ENCODE assay signal across 13 mouse cellular contexts in genomic region chr5:43836590-43836989, GRCm38 (mm10). TPM values are rescaled to one million over a fixed set of nuclear protein-coding genes. Genes with fewer than 3 reads are reported as not detected.
DNase-seq lines count a peak whose midpoint lies in the region; ATAC-seq and TF ChIP-seq lines count a peak whose summit lies in the region.
"Had no signal": no experiment of that assay in that cellular context is flagged by ENCODE, and none has a peak within 500 bp of the region (broad histone marks: within the 10 kb centered on the region; RNA-seq: fewer than 3 reads in every experiment).

No protein-coding gene starts in this region.

- peak; percentile 59 for TF ChIP-seq CTCF in intestine, postnatal 0 days (IDR thresholded peaks at IDR 0.05; ENCODE audit: low read depth)
- TF ChIP-seq CTCF in midbrain, postnatal 0 days (IDR thresholded peaks at IDR 0.05), result peak; percentile 36; the same call in 1 of the 2 replicates
- peak; percentile 42; the same call in 1 of the 2 replicates for TF ChIP-seq CTCF in bone marrow, adult 2 months (IDR thresholded peaks at IDR 0.05; ENCODE audit: control insufficient read depth, insufficient read depth, low read length)

- 84% methylated on average over 7 of the region's 7 CpGs for WGBS in intestine, postnatal 0 days
- 91% methylated on average over 7 of the region's 7 CpGs for whole genome bisulfite sequencing in intestine, embryonic 15.5 days
- 92% methylated on average over 7 of the region's 7 CpGs for WGBS in midbrain, postnatal 0 days
- 94% methylated on average over 7 of the region's 7 CpGs for WGBS in midbrain, embryonic 14.5 days
- 85% methylated on average over 7 of the region's 7 CpGs for WGBS in bone marrow, adult 2 months

- no peaks in the 10 kb centered on the region for H3K27me3 ChIP-seq in intestine, postnatal 0 days (replicated peaks; ENCODE audit: control insufficient read depth, insufficient read depth, low read length)
- no peaks in the 10 kb centered on the region for H3K27me3 ChIP-seq in intestine, embryonic 15.5 days (replicated peaks)
- no peaks in the 10 kb centered on the region for H3K27me3 ChIP-seq in midbrain, postnatal 0 days (ENCODE audit: insufficient read depth, low read length)
- H3K27me3 ChIP-seq in midbrain, embryonic 14.5 days (ENCODE audit: control insufficient read depth, insufficient read depth, low read length), result no peaks in the 10 kb centered on the region

- no peaks in the 10 kb centered on the region for H3K9me3 ChIP-seq in intestine, postnatal 0 days (ENCODE audit: control insufficient read depth)
- no peaks in the 10 kb centered on the region for H3K9me3 ChIP-seq in intestine, embryonic 15.5 days
- H3K9me3 ChIP-seq in midbrain, postnatal 0 days (ENCODE audit: low read length), result no peaks in the 10 kb centered on the region
- H3K9me3 ChIP-seq in midbrain, embryonic 14.5 days (ENCODE audit: control insufficient read depth, low read length), result no peaks in the 10 kb centered on the region
- H3K9me3 ChIP-seq: megakaryocyte, embryonic 14.5 days had no signal

- H3K4me3 ChIP-seq in intestine, postnatal 0 days (ENCODE audit: low read depth, low read length), result no peak overlapping the region
- no peak overlapping the region for H3K4me3 ChIP-seq in intestine, embryonic 15.5 days (replicated peaks)
- H3K4me3 ChIP-seq in midbrain, postnatal 0 days (ENCODE audit: low read depth, low read length), result no peak overlapping the region
- H3K4me3 ChIP-seq in midbrain, embryonic 14.5 days (replicated peaks; ENCODE audit: low read depth, low read length), result no peak overlapping the region
- H3K4me3 ChIP-seq in bone marrow, adult 2 months (replicated peaks; ENCODE audit: control insufficient read depth, low read depth, low read length), result no peak overlapping the region
- H3K4me3 ChIP-seq: megakaryocyte, embryonic 14.5 days had no signal

- H3K4me2 ChIP-seq in intestine, postnatal 0 days (replicated peaks; ENCODE audit: low read depth), result no peak overlapping the region
- no peak overlapping the region for H3K4me2 ChIP-seq in intestine, embryonic 15.5 days (replicated peaks)
- H3K4me2 ChIP-seq in midbrain, postnatal 0 days (ENCODE audit: low read depth, low read length, poor library complexity, severe bottlenecking), result no peak overlapping the region
- H3K4me2 ChIP-seq in midbrain, embryonic 14.5 days (ENCODE audit: low read length), result no peak overlapping the region

- no peak for DNase-seq in midbrain, postnatal 0 days (ENCODE audit: low spot score)
- no peak for DNase-seq in midbrain, embryonic 14.5 days
- peak; percentile 31 to 36 for DNase-seq in lung, postnatal 4 days
- DNase-seq in layer of hippocampus, postnatal 25 days (ENCODE audit: extremely low spot score in 1 of 2, low spot score in 1 of 2), result no peak
- no peak for DNase-seq in thymus, postnatal 4 days
- DNase-seq: gastrocnemius, postnatal 36 days had no signal

- H3K4me1 ChIP-seq in intestine, postnatal 0 days (replicated peaks; ENCODE audit: control insufficient read depth, insufficient read depth, low read length), result no peaks in the 10 kb centered on the region
- no peaks in the 10 kb centered on the region for H3K4me1 ChIP-seq in intestine, embryonic 15.5 days (replicated peaks)
- no peaks in the 10 kb centered on the region for H3K4me1 ChIP-seq in midbrain, postnatal 0 days (ENCODE audit: insufficient read depth, low read length)
- no peaks in the 10 kb centered on the region for H3K4me1 ChIP-seq in midbrain, embryonic 14.5 days (ENCODE audit: control insufficient read depth, insufficient read depth, low read length)
- peaks cover 1% of the 10 kb centered on the region; the same call in 1 of the 2 replicates for H3K4me1 ChIP-seq in bone marrow, adult 2 months (ENCODE audit: control insufficient read depth, insufficient read depth, low read length)

- TF ChIP-seq POLR2A in bone marrow, adult 2 months (IDR thresholded peaks at IDR 0.05; ENCODE audit: borderline replicate concordance, control insufficient read depth, low read depth, low read length), result no peak

- no peak overlapping the region for H3K27ac ChIP-seq in intestine, postnatal 0 days (ENCODE audit: low read depth, low read length)
- H3K27ac ChIP-seq in intestine, embryonic 15.5 days, result no peak overlapping the region
- H3K27ac ChIP-seq in midbrain, postnatal 0 days (ENCODE audit: low read depth, low read length), result no peak overlapping the region
- H3K27ac ChIP-seq in midbrain, embryonic 14.5 days (replicated peaks; ENCODE audit: low read depth, low read length), result no peak overlapping the region
- no peak overlapping the region for H3K27ac ChIP-seq in bone marrow, adult 2 months (ENCODE audit: control insufficient read depth, insufficient read depth, low read depth, low read length, poor library complexity)

- no peaks in the 10 kb centered on the region for H3K36me3 ChIP-seq in intestine, postnatal 0 days (ENCODE audit: control insufficient read depth, insufficient read depth)
- no peaks in the 10 kb centered on the region for H3K36me3 ChIP-seq in intestine, embryonic 15.5 days
- H3K36me3 ChIP-seq in midbrain, postnatal 0 days (ENCODE audit: insufficient read depth, low read length), result no peaks in the 10 kb centered on the region
- H3K36me3 ChIP-seq in midbrain, embryonic 14.5 days (ENCODE audit: control insufficient read depth, insufficient read depth, low read length), result no peaks in the 10 kb centered on the region

- no peak overlapping the region for H3K9ac ChIP-seq in intestine, postnatal 0 days (ENCODE audit: low read depth, low read length)
- H3K9ac ChIP-seq in intestine, embryonic 15.5 days, result no peak overlapping the region
- H3K9ac ChIP-seq in midbrain, postnatal 0 days (replicated peaks; ENCODE audit: low read length, poor library complexity, severe bottlenecking), result no peak overlapping the region
- no peak overlapping the region for H3K9ac ChIP-seq in midbrain, embryonic 14.5 days (replicated peaks; ENCODE audit: low read length)

- no peak for ATAC-seq in intestine, postnatal 0 days
- no peak for ATAC-seq in intestine, embryonic 15.5 days
- no peak for ATAC-seq in midbrain, postnatal 0 days (ENCODE audit: low FRiP score)
- no peak for ATAC-seq in midbrain, embryonic 14.5 days (ENCODE audit: low FRiP score, low TSS enrichment)

RNA-seq across cellular contexts. Expression of gene Fbxl5, which starts 15.2 kb away (rescaled TPM):
- polyA plus RNA-seq in intestine, postnatal 0 days (2015; fragmentation: Nextera tagmentation; extraction: Ambion mirVana), result 93.6 and 108 TPM in 2 replicates
- 56.5 and 60.8 TPM in 2 replicates for polyA plus RNA-seq in intestine, embryonic 15.5 days (2015; fragmentation: Nextera tagmentation; extraction: Ambion mirVana)
- total RNA-seq in midbrain, postnatal 0 days (2014; rRNA removed), result 122 and 140 TPM in 2 replicates
- 84.5 and 85.2 TPM in 2 replicates for polyA plus RNA-seq in midbrain, postnatal 0 days (2015; fragmentation: Nextera tagmentation; extraction: Ambion mirVana)
- 76.2 and 102 TPM in 2 replicates for polyA plus RNA-seq in midbrain, embryonic 14.5 days (2014; fragmentation: Nextera tagmentation; extraction: Ambion mirVana)
- 10.3 and 22.8 TPM in 2 replicates for polyA plus RNA-seq in bone marrow, adult 2 months (2011; ENCODE audit: insufficient read depth, insufficient read length, low replicate concordance, missing spikeins)
- 10 to 100 TPM; 86.7 to 94.9 TPM for total RNA-seq in layer of hippocampus, postnatal 25 days (2021)

RNA-seq across cellular contexts. Expression of gene Bst1, which starts 17.9 kb away (rescaled TPM):
- 142 and 144 TPM in 2 replicates for polyA plus RNA-seq in intestine, postnatal 0 days (2015; fragmentation: Nextera tagmentation; extraction: Ambion mirVana)
- polyA plus RNA-seq in intestine, embryonic 15.5 days (2015; fragmentation: Nextera tagmentation; extraction: Ambion mirVana), result 0.88 and 0.97 TPM in 2 replicates
- total RNA-seq in midbrain, postnatal 0 days (2014; rRNA removed), result 0.55 TPM in 1 of 2 replicates, not detected in the other
- 0.16 and 0.21 TPM in 2 replicates for polyA plus RNA-seq in midbrain, postnatal 0 days (2015; fragmentation: Nextera tagmentation; extraction: Ambion mirVana)
- not detected in 2 replicates for polyA plus RNA-seq in midbrain, embryonic 14.5 days (2014; fragmentation: Nextera tagmentation; extraction: Ambion mirVana)
- polyA plus RNA-seq in bone marrow, adult 2 months (2011; ENCODE audit: insufficient read depth, insufficient read length, low replicate concordance, missing spikeins), result 4.7 and 26.2 TPM in 2 replicates
- total RNA-seq in layer of hippocampus, postnatal 25 days (2021), result not detected
- total RNA-seq: common myeloid progenitor, adult 5-6 weeks; left cerebral cortex, postnatal 36 days had no signal
- polyA plus RNA-seq: neural tube, embryonic 11.5 days had no signal

RNA-seq across cellular contexts. Expression of gene Cd38, which starts 31.8 kb away (rescaled TPM):
- polyA plus RNA-seq in intestine, postnatal 0 days (2015; fragmentation: Nextera tagmentation; extraction: Ambion mirVana), result 9.5 and 10.9 TPM in 2 replicates
- 13.1 and 14.5 TPM in 2 replicates for polyA plus RNA-seq in intestine, embryonic 15.5 days (2015; fragmentation: Nextera tagmentation; extraction: Ambion mirVana)
- 3.1 and 4.1 TPM in 2 replicates for total RNA-seq in midbrain, postnatal 0 days (2014; rRNA removed)
- polyA plus RNA-seq in midbrain, postnatal 0 days (2015; fragmentation: Nextera tagmentation; extraction: Ambion mirVana), result 2.3 and 2.5 TPM in 2 replicates
- polyA plus RNA-seq in midbrain, embryonic 14.5 days (2014; fragmentation: Nextera tagmentation; extraction: Ambion mirVana), result 0.93 and 3.3 TPM in 2 replicates
- 4.1 and 5.7 TPM in 2 replicates for polyA plus RNA-seq in bone marrow, adult 2 months (2011; ENCODE audit: insufficient read depth, insufficient read length, low replicate concordance, missing spikeins)
- total RNA-seq in layer of hippocampus, postnatal 25 days (2021), result 1 to 10 TPM; 7.6 to 9.6 TPM

Comparison
In these comparisons a context has a peak if more than half of its experiments do, and no peak if none do; other contexts are left out.
1. DNase-seq: peak in lung, postnatal 4 days (2 of 2); none in midbrain, postnatal 0 days (single experiment), midbrain, embryonic 14.5 days (single experiment), layer of hippocampus, postnatal 25 days (0 of 2) and thymus, postnatal 4 days (single experiment).
2. Peak in every context shown above with its lines, with median percentiles within 50 percentile points of each other: CTCF ChIP-seq.